Mouse (Mus musculus) induced T-regulatory cell, adult 2 months (primary cell): ENCODE results near the gene Foxred1.

Experiments
- DNase-seq: peaks from one replicate; pipeline ENCODE4 v3.0.0-alpha.2; 2012; ENCODE audit warnings: low read depth

Gene Foxred1

GRCm38 (mm10) chr9:35210542-35211474 lies at the start of gene Foxred1:
Gene Foxred1, minus strand, starts transcription at chr9:35211055.
- peak; percentile 100 for DNase-seq

DNA sequence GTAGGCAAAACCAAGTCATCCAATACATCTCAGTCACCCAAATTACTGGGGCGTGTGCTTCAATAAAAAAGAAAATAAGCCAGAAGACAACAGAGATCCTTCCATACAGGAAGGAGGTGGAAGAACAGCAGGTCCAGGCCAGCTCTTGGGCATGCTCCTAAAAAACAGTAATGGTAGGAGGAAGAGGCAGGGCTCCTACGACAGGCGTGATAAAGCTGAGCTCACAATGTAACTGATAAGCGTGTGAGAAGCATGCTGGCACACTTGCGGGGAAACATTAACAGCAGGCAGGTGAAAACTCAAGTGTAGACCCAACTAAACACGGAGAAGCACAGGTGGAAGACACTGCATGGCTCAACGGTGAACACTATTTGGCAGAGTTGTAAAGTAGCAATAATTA lies 46.5 kb upstream of the Foxred1 start:
- no peak for DNase-seq

- DNase-seq, result no peak
Observed at GRCm38 (mm10) chr9:35249476-35249875, 38.6 kb upstream of the Foxred1 start.

DNA sequence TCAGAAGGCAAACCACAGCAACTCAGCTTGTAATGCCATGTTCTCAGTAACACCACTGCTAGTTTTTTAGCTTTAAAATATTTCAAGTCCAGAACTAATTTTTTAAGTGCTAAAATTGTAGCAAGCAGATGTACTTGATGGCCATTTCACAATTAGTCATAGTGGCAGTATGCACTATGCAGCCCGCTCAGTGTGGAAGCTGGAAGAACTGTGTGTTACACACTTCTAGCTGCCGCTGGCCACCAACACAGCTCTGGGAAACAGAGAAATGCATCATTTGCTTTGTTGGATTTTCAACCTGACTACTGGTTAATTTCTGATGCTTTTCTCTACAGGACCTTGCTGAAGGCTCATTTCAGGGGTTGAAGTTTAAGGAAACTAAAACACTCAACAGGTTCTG lies 36.5 kb upstream of the Foxred1 start:
- no peak for DNase-seq

DNA sequence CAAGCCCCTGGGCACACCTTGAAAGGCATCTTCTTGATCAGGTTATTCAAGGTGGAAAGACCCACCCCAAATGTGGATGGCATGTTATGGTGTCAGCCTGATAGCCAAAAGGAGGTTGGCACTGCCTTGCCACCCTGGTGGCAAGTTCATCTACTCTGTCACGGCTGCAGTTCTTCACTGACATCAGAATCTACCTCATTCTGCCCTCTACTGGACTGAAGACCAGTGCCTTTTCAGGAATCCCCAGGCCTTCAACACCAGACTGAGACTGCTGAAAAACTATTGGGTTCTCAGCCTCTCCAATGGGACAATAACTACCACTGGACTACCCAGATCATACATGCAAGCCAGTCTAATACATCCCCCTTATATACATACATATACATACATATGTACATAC lies 28.9 kb upstream of the Foxred1 start:
- DNase-seq, result peak; percentile 7

GRCm38 (mm10) chr9:35238915-35239571 lies 28.2 kb upstream of the Foxred1 start:
- DNase-seq, result no peak

DNA sequence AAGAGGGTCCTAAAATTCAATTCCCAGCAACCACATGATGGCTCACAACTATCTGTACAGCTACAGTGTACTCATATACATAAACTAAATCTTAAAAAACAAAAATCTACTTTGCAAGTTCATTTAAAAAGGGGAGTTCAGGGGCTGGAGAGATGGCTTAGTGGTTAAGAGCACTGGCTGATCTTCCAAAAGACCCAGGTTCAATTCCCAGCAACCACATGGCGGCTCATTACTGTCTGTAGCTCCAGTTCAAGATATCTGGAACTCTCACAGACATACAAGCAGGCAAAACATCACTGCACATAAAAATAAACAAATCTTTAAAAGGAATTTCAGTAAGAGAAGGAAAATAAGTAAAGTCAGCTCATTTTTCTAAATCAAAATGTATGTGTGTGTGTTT lies 27.5 kb upstream of the Foxred1 start:
- DNase-seq, result no peak

DNA sequence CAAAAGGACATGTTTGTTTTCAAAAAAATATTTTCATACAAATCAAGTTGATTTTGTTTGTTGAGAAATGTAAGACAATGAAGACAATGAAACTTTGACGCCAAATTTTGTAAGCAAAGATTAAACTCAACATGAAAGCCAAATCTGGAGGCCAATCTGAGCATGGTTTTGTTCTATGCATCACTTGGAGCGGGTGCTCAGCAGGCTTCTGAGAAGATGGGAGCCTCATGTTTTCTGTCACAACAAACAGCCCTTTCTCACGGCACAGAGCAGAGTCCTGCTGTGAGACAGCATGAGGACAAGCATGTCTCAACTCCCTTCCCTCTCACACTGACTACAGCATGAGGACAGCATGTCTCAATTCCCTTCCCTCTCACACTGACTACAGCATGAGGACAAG lies 25.1 kb upstream of the Foxred1 start:
- DNase-seq, result no peak

DNA sequence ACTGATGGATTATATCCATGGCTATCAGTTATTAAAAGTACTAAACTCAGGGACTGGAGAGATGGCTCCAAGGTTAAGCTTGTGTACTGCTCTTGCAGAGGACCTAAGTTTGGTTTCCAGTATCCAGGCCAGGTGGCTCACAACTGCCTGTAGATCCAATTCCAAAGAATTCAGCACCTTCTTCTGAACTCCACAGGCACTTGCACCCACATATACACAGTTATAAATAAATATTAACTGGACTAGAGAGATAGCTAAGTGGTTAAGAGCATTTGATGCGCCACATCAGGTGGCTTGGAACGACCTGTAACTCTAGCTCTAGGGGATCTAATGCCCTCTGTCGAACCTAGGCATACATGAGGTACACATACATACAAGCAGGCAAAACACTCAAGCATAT lies 17.8 kb upstream of the Foxred1 start:
- no peak for DNase-seq

DNA sequence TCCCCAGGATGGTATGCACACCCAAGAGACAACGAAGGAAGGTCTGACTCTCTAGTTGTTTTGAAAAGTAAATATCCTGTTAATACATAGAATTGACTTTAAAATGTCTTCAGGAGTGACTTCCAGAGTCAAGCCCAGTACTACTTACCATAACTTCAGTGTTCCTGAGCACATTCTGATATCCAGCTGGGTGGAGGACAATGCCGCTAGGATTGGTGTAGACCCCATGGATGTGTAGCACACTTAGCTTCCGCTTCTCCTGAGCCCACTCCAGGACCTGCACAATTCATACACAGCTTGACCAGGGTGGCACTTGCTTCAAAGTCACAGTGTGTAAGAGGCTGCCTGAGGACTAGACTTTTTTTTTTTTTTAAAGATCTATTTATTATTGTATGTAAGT lies 12.6 kb upstream of the Foxred1 start:
- DNase-seq, result no peak

DNA sequence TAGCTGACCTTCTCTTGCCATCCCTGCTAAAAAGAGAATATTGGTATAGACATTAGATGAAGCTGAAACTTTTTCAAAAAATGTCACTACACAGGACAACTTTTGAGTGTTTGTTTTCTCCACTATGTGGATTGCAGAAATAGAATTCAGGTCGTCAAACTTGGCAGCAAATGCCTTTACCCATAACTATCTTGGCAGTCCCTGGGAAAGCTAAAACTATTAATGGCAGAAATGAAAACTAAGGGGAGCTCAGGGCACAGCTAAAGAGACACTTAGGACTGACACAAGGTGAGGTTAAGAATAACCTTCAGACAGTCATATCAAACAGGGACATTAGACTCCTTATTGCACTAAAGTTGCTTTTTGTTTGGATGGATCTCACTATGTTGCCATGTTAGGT lies 7.1 kb upstream of the Foxred1 start:
- DNase-seq, result no peak

DNA sequence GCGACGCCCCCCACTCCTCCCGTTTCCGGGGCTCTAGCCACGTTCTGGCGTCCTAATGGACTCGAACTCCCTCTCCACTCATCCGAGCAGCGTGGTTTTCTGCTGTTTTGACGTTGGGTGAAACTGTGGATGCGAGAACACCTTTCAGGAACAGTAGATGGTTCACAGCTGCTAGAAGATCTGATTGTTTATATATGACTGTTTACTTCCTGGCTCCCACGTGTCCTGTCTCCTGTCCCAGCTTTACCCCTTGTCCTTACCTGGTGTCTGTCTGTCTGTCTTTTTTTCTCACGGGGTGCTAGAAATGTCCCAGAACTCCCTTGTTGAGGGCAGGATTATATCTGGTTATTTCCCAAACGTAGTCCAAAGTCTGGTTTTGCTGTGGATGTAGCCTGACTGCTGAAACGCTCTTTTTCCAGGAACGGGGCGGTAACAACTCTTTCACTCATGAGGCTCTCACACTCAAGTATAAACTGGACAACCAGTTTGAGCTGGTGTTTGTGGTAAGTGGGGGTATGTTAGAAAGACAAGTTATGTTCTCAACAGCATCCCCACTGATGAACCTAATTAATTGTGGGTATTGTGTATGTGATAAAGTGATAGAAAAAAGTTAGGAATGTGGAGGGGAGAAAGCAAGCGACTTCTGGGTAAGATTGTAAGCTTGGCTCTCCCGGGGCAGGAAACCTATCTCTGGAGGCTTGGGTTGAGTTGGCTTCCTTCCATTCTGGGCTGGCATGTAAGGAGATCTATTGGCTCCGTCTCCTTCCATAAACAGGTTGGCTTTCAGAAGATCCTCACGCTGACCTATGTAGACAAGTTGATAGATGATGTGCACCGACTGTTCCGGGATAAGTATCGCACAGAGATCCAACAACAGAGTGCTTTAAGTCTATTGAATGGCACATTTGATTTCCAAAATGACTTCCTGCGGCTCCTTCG lies 987 bp upstream of the Foxred1 start:
- peak; percentile 16 for DNase-seq

GRCm38 (mm10) chr9:35204421-35204820 lies 6.4 kb downstream of the Foxred1 start:
- DNase-seq, result no peak

DNA sequence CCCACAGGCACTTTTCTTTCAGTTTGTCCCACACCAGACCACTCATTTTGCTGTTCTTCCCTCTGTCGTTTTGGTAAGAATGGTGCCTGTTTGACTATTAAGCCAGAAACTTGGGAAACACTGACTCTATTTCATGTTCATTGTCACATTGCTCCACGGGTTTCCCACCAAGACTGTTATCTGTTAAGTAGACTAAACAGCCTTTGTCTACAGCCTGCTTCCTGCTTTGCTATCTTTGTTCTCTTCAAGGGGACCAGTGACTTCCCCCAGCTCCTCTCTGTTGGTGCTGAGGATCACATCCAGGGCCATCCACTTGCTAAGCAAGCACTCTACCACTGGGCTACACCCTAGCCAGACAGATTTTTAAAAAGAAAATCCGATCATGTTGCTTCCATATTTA lies 7.3 kb downstream of the Foxred1 start:
- DNase-seq, result no peak

DNA sequence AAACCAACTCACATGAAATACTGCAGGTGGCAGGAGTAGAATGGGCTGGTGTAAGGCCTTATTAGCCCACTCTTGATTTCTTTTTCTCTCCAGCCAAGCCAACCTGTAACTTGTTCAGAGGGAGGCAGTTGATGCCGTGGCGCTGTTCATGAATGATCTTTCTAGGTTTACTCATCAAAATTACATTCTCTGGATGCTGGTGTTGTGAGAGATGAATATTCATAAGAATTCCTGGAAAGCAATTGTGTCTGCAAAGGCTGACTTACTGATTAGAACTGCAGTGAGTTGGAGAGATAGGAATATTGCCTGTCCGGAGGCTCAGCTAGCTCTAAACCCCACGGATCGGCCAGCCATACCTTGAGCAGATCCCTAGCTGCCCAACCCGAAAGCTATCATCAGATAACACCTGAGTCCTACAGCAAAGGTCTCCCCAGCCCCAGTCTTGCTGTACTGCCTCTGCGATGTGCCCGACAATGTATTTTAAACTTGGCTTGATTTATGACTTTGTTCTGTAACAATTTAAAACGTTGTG lies 10.3 kb downstream of the Foxred1 start:
- no peak for DNase-seq

GRCm38 (mm10) chr9:35199772-35200471 lies 10.9 kb downstream of the Foxred1 start, which contains the start of the genes Srpr and Tirap:
Gene Srpr, plus strand, starts transcription at chr9:35200175.
Gene Tirap, minus strand, starts transcription at chr9:35200291.
- peak; percentile 87 for DNase-seq

- DNase-seq, result peak; percentile 53
Observed at GRCm38 (mm10) chr9:35198945-35199771, 11.7 kb downstream of the Foxred1 start.

DNA sequence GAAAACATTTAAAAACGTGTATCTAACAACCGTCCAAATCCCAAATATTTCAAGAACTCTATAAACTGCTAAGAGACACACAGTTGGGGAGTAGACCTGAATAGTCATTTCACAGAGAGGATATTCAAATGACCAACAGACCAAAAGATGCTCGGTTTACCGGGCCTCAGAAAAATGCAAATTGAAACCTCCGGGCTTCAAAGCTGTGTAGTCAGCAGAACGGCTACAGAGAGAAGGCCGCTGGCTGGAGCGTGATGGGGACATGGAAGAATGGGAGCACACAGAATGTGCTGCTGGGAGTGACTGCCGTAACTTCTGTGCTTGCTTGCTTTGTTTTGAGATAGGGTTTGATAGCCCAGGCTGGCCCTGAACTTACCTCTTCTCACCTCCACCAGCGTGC lies 12.5 kb downstream of the Foxred1 start:
- DNase-seq, result no peak

DNA sequence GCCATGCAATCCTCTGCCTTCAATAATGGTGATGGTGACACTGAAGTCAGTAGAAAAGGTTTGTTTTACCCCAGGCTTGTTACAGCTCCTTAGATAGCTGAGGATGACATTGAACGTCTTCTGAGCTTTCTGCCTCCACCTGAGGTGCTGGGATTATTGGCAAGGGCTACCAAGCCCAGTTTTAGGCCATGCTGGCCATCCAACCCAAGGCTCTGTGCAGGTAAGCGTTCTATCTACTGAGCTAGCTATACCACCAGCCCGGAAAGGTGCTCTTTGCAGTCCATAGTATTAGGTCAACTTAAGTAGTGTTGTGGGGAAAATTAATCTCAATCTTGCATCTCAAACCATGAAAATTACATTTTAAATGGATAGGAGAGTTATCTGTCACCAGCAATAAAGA lies 13.2 kb downstream of the Foxred1 start:
- DNase-seq, result no peak

DNA sequence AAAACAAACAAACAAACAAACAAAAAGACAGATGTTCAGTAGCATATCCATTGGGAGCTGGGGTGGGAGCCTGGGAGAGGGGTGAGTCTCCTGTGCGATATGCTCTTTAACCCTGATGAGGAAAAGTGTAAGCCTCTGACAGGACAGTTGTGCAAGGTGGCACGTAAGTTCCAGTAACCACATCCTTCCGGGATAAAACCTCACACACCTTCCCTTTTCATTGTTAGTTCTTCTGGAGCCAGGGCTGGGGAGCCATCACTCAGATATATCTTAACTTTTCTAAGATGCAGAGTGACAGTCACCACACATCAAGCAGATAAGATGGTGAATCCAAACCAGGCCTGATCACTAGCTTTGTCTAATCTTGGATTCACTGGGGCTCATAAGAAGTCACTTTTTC lies 16.8 kb downstream of the Foxred1 start:
- DNase-seq, result no peak
